In the genomic region with DNA sequence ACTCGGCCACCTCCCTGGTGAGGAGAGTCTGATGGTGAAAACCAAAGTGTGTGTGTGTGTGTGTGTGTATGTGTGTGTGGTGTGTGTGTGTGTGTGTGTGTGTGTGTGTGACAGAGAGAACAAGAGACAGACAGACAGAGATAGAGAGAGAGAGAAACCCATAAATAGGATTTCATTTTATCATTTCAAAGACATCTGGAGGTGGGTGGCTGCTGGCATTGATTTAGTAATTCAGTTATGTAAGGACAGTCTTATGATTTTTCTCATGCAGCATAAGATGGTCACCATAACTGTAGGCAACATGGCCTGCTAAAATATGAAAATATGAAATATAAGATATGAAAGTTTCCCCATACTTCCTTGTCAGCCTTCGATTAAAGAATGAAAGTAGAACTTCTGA, we compare ENCODE assay signal across 22 mouse cellular contexts.
DNase-seq lines count a peak whose midpoint lies in the region; ATAC-seq lines count a peak whose summit lies in the region.
"Had no signal": no experiment of that assay in that cellular context is flagged by ENCODE, and none has a peak within 500 bp of the region (broad histone marks: within the 10 kb centered on the region; RNA-seq: fewer than 3 reads in every experiment).

No protein-coding gene starts in this region.

- WGBS in neural tube, embryonic 15.5 days = 98% methylated on average over 2 of the region's 2 CpGs

- no peak overlapping the region for H3K9ac ChIP-seq in neural tube, embryonic 15.5 days (replicated peaks)
- H3K9ac ChIP-seq: embryonic facial prominence, embryonic 15.5 days; forebrain, postnatal 0 days; hindbrain, embryonic 14.5 days; neural tube, embryonic 13.5 days had no signal

- no peak overlapping the region for H3K27ac ChIP-seq in neural tube, embryonic 15.5 days (replicated peaks)
- H3K27ac ChIP-seq: embryonic facial prominence, embryonic 15.5 days; heart, embryonic 10.5 days; hindbrain, embryonic 14.5 days; kidney, postnatal 0 days; neural tube, embryonic 13.5 days; stomach, postnatal 0 days had no signal

- peak; percentile 68 for DNase-seq in right cerebral cortex, adult 18-20 months
- DNase-seq in right cerebral cortex, postnatal 4 days = no peak
- DNase-seq in layer of hippocampus, adult 9-10 months (ENCODE audit: low spot score) = peak; percentile 56
- DNase-seq in left cerebral cortex, postnatal 14 days (ENCODE audit: low spot score in 2 of 2) = peak; percentile 57 to 80
- peak; percentile 86 for DNase-seq in telencephalon, adult 2 months (ENCODE audit: low read depth, low spot score)
- DNase-seq in kidney, adult 8-10 months = no peak
- DNase-seq: adrenal gland, adult 2 months; cerebellum, adult 2 months; cerebellum, postnatal 25 days; forebrain, postnatal 0 days; heart, postnatal 4 days; kidney, adult 18-20 months; lung, postnatal 4 days; midbrain, embryonic 14.5 days had no signal

- H3K4me3 ChIP-seq in neural tube, embryonic 15.5 days (replicated peaks) = no peak overlapping the region
- H3K4me3 ChIP-seq: embryonic facial prominence, embryonic 15.5 days; heart, embryonic 10.5 days; neural tube, embryonic 13.5 days had no signal

- peaks cover 9% of the 10 kb centered on the region; the same call in 1 of the 2 replicates for H3K4me1 ChIP-seq in neural tube, embryonic 15.5 days
- H3K4me1 ChIP-seq: embryonic facial prominence, embryonic 15.5 days; heart, embryonic 10.5 days; neural tube, embryonic 13.5 days had no signal

- no peak for ATAC-seq in neural tube, embryonic 15.5 days (ENCODE audit: low FRiP score)
- ATAC-seq: forebrain, postnatal 0 days; inflammation-experienced regulatory T-cells, adult 6 months had no signal

- H3K4me2 ChIP-seq in neural tube, embryonic 15.5 days = no peak overlapping the region
- H3K4me2 ChIP-seq: embryonic facial prominence, embryonic 15.5 days; hindbrain, embryonic 14.5 days; neural tube, embryonic 13.5 days had no signal

- no peaks in the 10 kb centered on the region for H3K27me3 ChIP-seq in neural tube, embryonic 15.5 days (replicated peaks)
- H3K27me3 ChIP-seq: embryonic facial prominence, embryonic 15.5 days; neural tube, embryonic 13.5 days had no signal

- no peaks in the 10 kb centered on the region for H3K36me3 ChIP-seq in neural tube, embryonic 15.5 days
- H3K36me3 ChIP-seq: embryonic facial prominence, embryonic 15.5 days; heart, embryonic 10.5 days; neural tube, embryonic 13.5 days had no signal

- H3K9me3 ChIP-seq in neural tube, embryonic 15.5 days (replicated peaks) = no peaks in the 10 kb centered on the region
- H3K9me3 ChIP-seq: embryonic facial prominence, embryonic 15.5 days; heart, embryonic 10.5 days; neural tube, embryonic 13.5 days had no signal

- intact Hi-C loops in left cerebral cortex, postnatal 14 days (cut with DNase I) = no loop called here

Comparison
In these comparisons a context has a peak if more than half of its experiments do, and no peak if none do; other contexts are left out.
1. DNase-seq: peak in right cerebral cortex, adult 18-20 months (single experiment), layer of hippocampus, adult 9-10 months (single experiment), left cerebral cortex, postnatal 14 days (2 of 2) and telencephalon, adult 2 months (single experiment); none in right cerebral cortex, postnatal 4 days (single experiment) and kidney, adult 8-10 months (0 of 2).